Mouse (Mus musculus): Measurements from ENCODE around the gene Lrrc25.

DNA sequence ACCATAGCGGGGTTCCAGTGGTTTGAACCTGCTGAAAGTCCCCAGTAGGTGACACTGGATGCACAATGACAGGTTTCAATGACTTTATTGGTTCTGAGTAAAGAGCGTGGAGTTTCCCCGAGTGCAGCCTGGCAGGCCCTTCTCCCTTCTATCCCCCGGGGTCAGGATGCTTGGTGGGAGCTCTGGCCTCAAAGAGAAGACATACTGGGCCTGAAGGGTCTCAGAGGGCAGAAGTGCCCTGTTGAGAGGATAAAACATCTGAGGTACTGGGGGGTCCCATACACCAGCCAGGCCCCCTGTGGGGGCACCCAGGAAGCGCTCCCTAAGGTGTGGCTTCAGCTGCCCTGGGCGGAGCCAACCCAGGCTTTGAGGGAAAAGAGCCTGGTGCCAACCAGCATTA lies 30.4 kb downstream of the Lrrc25 start:
- TF ChIP-seq CTCF (IDR thresholded peaks at IDR 0.05; ENCODE audit: borderline replicate concordance, insufficient read depth, low read depth, low read length) (no peak), POLR2A (IDR thresholded peaks at IDR 0.05; ENCODE audit: borderline replicate concordance, insufficient read depth, low read length) (no peak)
